Mouse (Mus musculus) CH12.LX (cell line): ENCODE results near the gene Slc9b1. TPM values are rescaled to one million over a fixed set of nuclear protein-coding genes. Genes with fewer than 3 reads are reported as not detected.

Experiments used
- DNase-seq: peaks from one replicate; pipeline ENCODE4 v3.0.0-alpha.2; 2013; ENCODE audit errors: extremely low read depth
- H3K27ac ChIP-seq: 2 replicates; pipeline ENCODE4 v1.5.1; 2012; ENCODE audit warnings: low read depth, mild to moderate bottlenecking, control low read depth, moderate library complexity; ENCODE audit not compliant: insufficient read depth
- H3K27me3 ChIP-seq: replicated peaks from 2 replicates; pipeline ENCODE3; 2012; ENCODE audit warnings: inconsistent platforms
- H3K36me3 ChIP-seq, 2 experiments: replicated peaks in 1 of 2; 2 replicates each; pipeline versions ENCODE3 to v1.6.1; 2012; ENCODE audit warnings: inconsistent platforms in 1 of 2, low read length in 1 of 2, mild to moderate bottlenecking in 1 of 2, mixed read lengths in 1 of 2, moderate library complexity in 1 of 2; ENCODE audit not compliant: control insufficient read depth in 1 of 2, insufficient read depth in 1 of 2
- H3K4me1 ChIP-seq, 2 experiments: 2 replicates each; pipeline ENCODE4 v1.6.1; 2012; ENCODE audit warnings: inconsistent platforms in 1 of 2, moderate library complexity in 1 of 2; ENCODE audit not compliant: insufficient read depth in 2 of 2, control insufficient read depth in 1 of 2
- H3K4me2 ChIP-seq: 2 replicates; pipeline ENCODE4 v1.6.1; 2012; ENCODE audit warnings: low read depth, mild to moderate bottlenecking, control low read depth; ENCODE audit not compliant: poor library complexity, insufficient read depth, severe bottlenecking
- H3K4me3 ChIP-seq, 3 experiments: fragments of 150-350 bp in 1 of 3; sonication (generic) in 1 of 3; replicated peaks in 1 of 3; 2 replicates each; pipeline versions ENCODE3 to v1.5.1; 2011 to 2012; ENCODE audit warnings: low read depth in 2 of 3, low read length in 2 of 3, mild to moderate bottlenecking in 2 of 3, moderate library complexity in 2 of 3, control low read depth in 1 of 3, improper control_type of control experiment in 1 of 3, inconsistent platforms in 1 of 3, mixed read lengths in 1 of 3; ENCODE audit not compliant: poor library complexity in 1 of 3
- H3K79me2 ChIP-seq: replicated peaks from 2 replicates; pipeline ENCODE4 v1.6.1; 2012; ENCODE audit warnings: mild to moderate bottlenecking, moderate library complexity; ENCODE audit not compliant: control insufficient read depth, poor library complexity, insufficient read depth, severe bottlenecking; ENCODE audit errors: extremely low read depth
- H3K9ac ChIP-seq: 2 replicates; pipeline ENCODE4 v1.6.1; 2012; ENCODE audit warnings: low read depth, mild to moderate bottlenecking, control low read depth, moderate library complexity; ENCODE audit not compliant: insufficient read depth
- H3K9me3 ChIP-seq: replicated peaks from 2 replicates; pipeline ENCODE3; 2012; ENCODE audit warnings: low read length, inconsistent platforms, mixed read lengths
- CTCF ChIP-seq, 2 experiments: IDR thresholded peaks in 1 of 2; conservative IDR thresholded peaks in 1 of 2; 2 replicates each; pipeline ENCODE4 v1.5.1; 2011 to 2012; ENCODE audit warnings: low read depth in 2 of 2, low read length in 2 of 2, improper control_type of control experiment in 1 of 2, inconsistent platforms in 1 of 2, mild to moderate bottlenecking in 1 of 2, moderate library complexity in 1 of 2
- E2F4 ChIP-seq: IDR thresholded peaks from 2 replicates; pipeline ENCODE4 v1.6.1; 2011; ENCODE audit warnings: low read depth, low read length, improper control_type of control experiment; ENCODE audit not compliant: insufficient replicate concordance
- HCFC1 ChIP-seq: IDR thresholded peaks from 2 replicates; pipeline ENCODE4 v1.6.1; 2012; ENCODE audit warnings: low read depth, mild to moderate bottlenecking, inconsistent platforms, low read length, improper control_type of control experiment
- JUN ChIP-seq: IDR thresholded peaks from 2 replicates; pipeline ENCODE4 v1.6.1; 2011; ENCODE audit warnings: low read depth, mild to moderate bottlenecking, low read length, improper control_type of control experiment, moderate library complexity; ENCODE audit not compliant: insufficient read depth
- JUND ChIP-seq: conservative IDR thresholded peaks from 2 replicates; pipeline ENCODE4 v1.6.1; 2011; ENCODE audit warnings: low read depth, low read length, improper control_type of control experiment
- MAZ ChIP-seq: IDR thresholded peaks from 2 replicates; pipeline ENCODE4 v1.6.1; 2012; ENCODE audit warnings: low read depth, mild to moderate bottlenecking, inconsistent platforms, low read length, improper control_type of control experiment, moderate library complexity
- MXI1 ChIP-seq: IDR thresholded peaks from 2 replicates; pipeline ENCODE4 v1.6.1; 2011; ENCODE audit warnings: mild to moderate bottlenecking, low read depth, low read length, improper control_type of control experiment
- PAX5 ChIP-seq: IDR thresholded peaks from 2 replicates; pipeline ENCODE4 v1.6.1; 2012; ENCODE audit warnings: low read length, inconsistent platforms, mixed read lengths
- SMC3 ChIP-seq: IDR thresholded peaks from 2 replicates; pipeline ENCODE4 v1.6.1; 2011; ENCODE audit warnings: low read depth, low read length, improper control_type of control experiment
- TBP ChIP-seq: conservative IDR thresholded peaks from 2 replicates; pipeline ENCODE4 v1.6.1; 2011; ENCODE audit warnings: low read depth, low read length, improper control_type of control experiment
- TCF12 ChIP-seq: IDR thresholded peaks from 2 replicates; pipeline ENCODE4 v1.6.1; 2014; ENCODE audit warnings: low read depth, mild to moderate bottlenecking, inconsistent platforms, low read length, improper control_type of control experiment
- UBTF ChIP-seq: IDR thresholded peaks from 2 replicates; pipeline ENCODE4 v1.6.1; 2012; ENCODE audit warnings: low read depth, mild to moderate bottlenecking, inconsistent platforms, low read length, improper control_type of control experiment, moderate library complexity
- USF1 ChIP-seq: IDR thresholded peaks from 2 replicates; pipeline ENCODE4 v1.6.1; 2014; ENCODE audit warnings: low read depth, mild to moderate bottlenecking, inconsistent platforms, low read length, improper control_type of control experiment
- ZC3H11A ChIP-seq: IDR thresholded peaks from 2 replicates; pipeline ENCODE4 v1.6.1; 2012; ENCODE audit warnings: low read depth, mild to moderate bottlenecking, inconsistent platforms, low read length, improper control_type of control experiment
- dilution Hi-C: fragments of 300-500 bp; cut with MboI; formaldehyde crosslinking; loops from 2 replicates; pipeline ENCODE4 v1.14.3; 2020; ENCODE audit warnings: low sequenced_read_pairs; ENCODE audit not compliant: extremely low pct_unique_long_range_greater_than_20kb, extremely low pct_ligation_motif_present
- in situ Hi-C: fragments of 300-500 bp; cut with MboI; formaldehyde crosslinking; loops from 3 replicates; pipeline ENCODE4 v1.14.3; 2019; ENCODE audit warnings: low sequenced_read_pairs, low pct_ligation_motif_present, low pct_unique_long_range_greater_than_20kb, mixed read lengths
- polyA plus RNA-seq: library from polyadenylated mRNA; unstranded; fragments of >175 nt; gene quantifications from 2 replicates; pipeline ENCODE4 v1.2.1, GENCODE M21; 2012; ENCODE audit warnings: low read depth; ENCODE audit not compliant: insufficient read length
- total RNA-seq, 2 experiments: library from RNA; depleted of rRNA; stranded (reverse); fragments of 300-350 nt in 1 of 2; fragments of >200 nt in 1 of 2; gene quantifications; 2 replicates each; pipeline ENCODE4 v1.2.3; 2012 to 2014

The Slc9b1 gene
- total and polyA plus RNA-seq, 3 experiments = 1.9 to 3.1 (median 2.7) TPM

DNA sequence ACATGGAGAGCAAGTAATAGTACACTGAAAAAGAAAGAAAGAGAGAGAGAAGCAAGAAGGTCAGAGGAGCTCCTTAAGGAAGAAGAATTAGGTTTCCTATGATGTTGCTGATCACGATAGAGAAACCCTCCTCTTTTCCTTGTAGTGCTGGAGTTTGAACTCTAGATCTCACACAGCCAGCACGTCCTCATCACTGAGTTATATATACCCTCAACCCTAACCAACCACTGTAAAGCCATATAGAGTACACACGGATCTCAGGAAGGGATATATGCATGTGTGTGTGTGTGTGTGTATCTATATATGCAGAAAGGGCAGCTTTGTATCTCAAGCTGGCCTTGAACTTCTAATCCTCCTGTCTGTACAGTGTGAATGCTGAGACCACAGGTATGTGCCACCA lies 69.4 kb downstream of the Slc9b1 start:
- dilution Hi-C loops (no loop called here), in situ Hi-C loops (no loop called here)
- H3K9me3 ChIP-seq = no peaks in the 10 kb centered on the region
- H3K4me2 ChIP-seq = no peak overlapping the region
- H3K4me1 ChIP-seq = peaks cover 3 to 52% of the 10 kb centered on the region in 2 experiments; a peak in 3 of 4 replicates
- TF ChIP-seq TCF12 = no peak
- no peak for TF ChIP-seq SMC3
- TF ChIP-seq JUN = no peak
- no peak for TF ChIP-seq TBP
- no peak for TF ChIP-seq PAX5
- no peak for TF ChIP-seq MAZ
- TF ChIP-seq E2F4 = no peak
- TF ChIP-seq ZC3H11A = no peak
- no peak for TF ChIP-seq CTCF (conservative IDR thresholded peaks at IDR 0.05 in 1 of 2, IDR thresholded peaks at IDR 0.05 in 1 of 2; ENCODE audit: low read depth in 2 of 2, low read length in 2 of 2)
- no peak for TF ChIP-seq JUND
- no peak for TF ChIP-seq MXI1
- peaks cover 67% of the 10 kb centered on the region for H3K79me2 ChIP-seq
- no peak overlapping the region for H3K27ac ChIP-seq
- no peak overlapping the region for H3K9ac ChIP-seq
- H3K27me3 ChIP-seq = no peaks in the 10 kb centered on the region
- no peak for DNase-seq
- H3K36me3 ChIP-seq = peaks cover 15 to 51% of the 10 kb centered on the region in 2 experiments
- no peak overlapping the region for H3K4me3 ChIP-seq

DNA sequence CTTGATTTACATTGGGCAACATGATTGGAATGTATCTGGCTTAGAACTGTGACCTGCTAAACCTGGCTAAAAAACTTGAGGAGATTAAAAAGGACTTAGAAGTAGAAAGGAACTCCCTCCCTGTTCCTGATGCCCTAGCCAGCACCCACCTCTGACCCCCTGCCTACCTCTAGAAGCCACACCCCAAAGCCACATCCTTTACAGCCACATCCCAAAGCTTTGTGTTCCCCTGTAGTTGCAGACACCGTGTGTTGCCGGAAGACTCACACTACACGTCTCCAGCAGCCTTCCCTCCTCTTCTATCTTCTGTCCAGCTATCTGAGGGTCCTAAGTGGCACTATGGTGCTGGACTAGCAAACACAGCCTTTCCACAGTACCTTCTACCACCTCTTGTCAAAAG lies 70.0 kb downstream of the Slc9b1 start:
- peaks cover 68% of the 10 kb centered on the region for H3K79me2 ChIP-seq
- no peak overlapping the region for H3K4me3 ChIP-seq
- no peak overlapping the region for H3K9ac ChIP-seq
- no peak overlapping the region for H3K27ac ChIP-seq
- dilution Hi-C loops = no loop called here
- in situ Hi-C loops = no loop called here
- H3K9me3 ChIP-seq = no peaks in the 10 kb centered on the region
- H3K4me2 ChIP-seq = no peak overlapping the region
- no peak for DNase-seq
- H3K27me3 ChIP-seq = no peaks in the 10 kb centered on the region
- TF ChIP-seq E2F4 = no peak
- TF ChIP-seq UBTF = no peak
- TF ChIP-seq HCFC1 = no peak
- no peak for TF ChIP-seq USF1
- TF ChIP-seq, all 38 proteins: peak for 0
- Histone ChIP-seq H3K36me3 (peaks cover 15 to 46% of the 10 kb centered on the region in 2 experiments), H3K4me1 (peaks cover 3 to 52% of the 10 kb centered on the region in 2 experiments; a peak in 3 of 4 replicates)
